Mouse (Mus musculus): ENCODE data around the gene Tmem135.

GRCm38 (mm10) chr7:89239592-89239991 is 164.4 kb downstream of the Tmem135 start:
- TF ChIP-seq CTCF (conservative IDR thresholded peaks at IDR 0.05; ENCODE audit: insufficient read depth, insufficient read length, low read depth, low read length) = no peak
- TF ChIP-seq POLR2A (IDR thresholded peaks at IDR 0.05; ENCODE audit: low read depth, low read length) = no peak
